Mouse (Mus musculus): Measurements from ENCODE around the gene D630045J12Rik.

The D630045J12Rik gene

DNA sequence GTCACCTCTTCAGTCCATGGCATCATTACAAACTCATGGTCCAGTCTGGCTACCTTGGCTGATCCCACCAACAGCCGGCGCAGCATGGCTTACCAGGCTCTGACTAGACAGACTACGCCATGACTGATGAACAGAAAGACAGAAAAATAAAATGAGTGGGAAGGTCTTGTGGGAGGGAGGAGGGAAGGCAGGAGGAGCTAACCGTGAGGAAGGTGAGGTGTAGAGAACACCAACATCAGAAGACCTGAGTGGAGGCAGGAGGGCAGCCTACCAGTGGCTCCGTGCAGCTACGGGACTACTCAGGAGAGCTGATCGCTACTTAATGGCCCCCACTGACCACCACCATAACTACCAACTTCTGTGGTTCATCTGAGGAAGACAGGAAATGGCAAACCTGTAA, 60.9 kb downstream of the D630045J12Rik start:
- no peak for DNase-seq (ENCODE audit: low spot score)

DNA sequence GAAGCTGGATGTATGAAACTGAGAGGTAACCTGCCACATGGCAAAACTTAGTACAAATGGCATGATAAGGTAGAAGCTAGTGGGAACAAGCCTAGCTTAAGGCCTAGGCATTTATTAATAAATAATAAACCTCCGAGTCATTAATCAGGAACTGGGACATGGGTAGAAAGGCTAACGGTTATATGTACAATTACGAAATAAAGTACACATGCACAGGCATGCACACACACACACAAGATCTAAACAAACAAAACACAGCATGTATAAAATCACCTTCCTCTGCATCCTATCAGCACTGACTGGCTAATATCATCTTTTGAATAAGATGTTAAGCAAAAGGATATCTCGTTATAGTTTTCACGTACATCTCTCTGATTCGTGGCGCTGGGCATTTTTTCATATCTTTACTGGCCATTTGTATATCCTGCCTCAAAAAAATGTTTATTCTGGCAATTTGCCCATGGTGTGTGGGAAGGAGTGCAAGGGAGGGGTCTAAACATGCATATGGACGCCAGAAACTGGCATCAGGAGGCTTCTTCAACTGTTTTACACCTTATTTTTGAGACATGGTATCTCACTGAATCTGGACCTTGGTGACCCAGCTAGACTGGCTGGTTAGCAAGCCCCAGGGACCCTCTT, 67.4 kb downstream of the D630045J12Rik start:
- no peak for DNase-seq (ENCODE audit: low spot score)

DNA sequence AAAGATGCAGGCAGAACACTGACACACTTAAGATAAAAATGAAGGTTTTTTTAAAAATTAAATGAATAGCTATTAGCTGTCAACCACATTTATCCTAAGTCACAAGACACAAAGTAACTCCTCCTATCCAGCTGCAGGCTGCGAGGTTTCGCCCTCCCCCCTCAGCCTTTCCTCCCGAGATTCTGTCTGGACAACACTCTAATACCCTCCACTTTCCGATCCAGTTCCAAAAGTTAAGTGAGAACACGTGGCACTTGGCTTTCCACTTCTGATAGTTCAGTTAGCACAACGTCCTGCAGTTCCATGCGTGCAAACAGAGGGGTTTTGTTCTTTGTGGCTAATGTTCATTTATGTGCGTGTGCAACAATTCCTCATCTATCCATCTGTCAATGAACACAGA, 69.0 kb downstream of the D630045J12Rik start:
- DNase-seq (ENCODE audit: low spot score): no peak

DNA sequence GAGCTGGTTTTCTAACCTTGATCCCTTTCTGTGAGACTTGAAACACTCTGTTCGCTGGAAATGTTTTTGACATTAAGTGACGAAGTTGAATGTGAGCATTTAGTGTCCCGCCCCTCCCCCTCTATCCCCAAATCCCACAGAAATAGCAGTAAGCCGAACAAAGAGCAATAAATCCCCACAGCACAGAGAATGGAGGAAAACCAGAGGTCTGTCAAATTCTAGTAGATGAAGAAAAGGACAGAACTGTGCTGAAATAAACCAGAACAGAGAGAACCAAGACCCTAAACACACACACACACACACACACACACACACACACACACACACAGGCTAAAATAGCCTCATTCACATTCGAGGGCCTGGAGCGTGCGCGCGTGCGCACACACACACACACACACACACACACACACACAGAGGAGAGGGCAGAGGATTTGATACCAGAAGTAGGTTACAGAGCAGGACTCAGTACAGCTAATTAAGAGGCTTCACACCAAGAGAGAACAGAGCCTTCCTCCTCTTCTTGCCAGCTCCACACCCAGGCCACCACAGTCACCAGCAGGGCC, 72.0 kb downstream of the D630045J12Rik start:
- no peak for DNase-seq (ENCODE audit: low spot score)

DNA sequence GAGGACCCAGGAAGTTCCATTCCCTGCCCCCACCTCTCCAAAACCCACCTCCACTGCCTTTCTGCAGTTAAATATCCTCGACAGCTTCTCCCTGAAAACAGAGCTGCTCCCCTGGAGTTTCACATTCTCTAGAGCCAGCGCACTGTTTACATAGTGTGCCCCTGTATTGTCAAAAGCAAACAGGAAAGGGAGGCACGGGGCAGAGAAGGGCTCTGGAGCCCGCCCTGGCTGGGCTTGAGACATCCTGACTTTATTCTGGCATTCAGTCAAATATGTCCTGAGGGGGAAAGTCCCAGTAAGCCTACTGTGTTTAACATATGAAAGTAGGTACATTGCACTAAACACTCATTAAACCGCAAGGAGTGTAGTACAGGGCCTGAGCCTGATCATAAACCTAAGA, 73.1 kb downstream of the D630045J12Rik start:
- no peak for DNase-seq (ENCODE audit: low spot score)

DNA sequence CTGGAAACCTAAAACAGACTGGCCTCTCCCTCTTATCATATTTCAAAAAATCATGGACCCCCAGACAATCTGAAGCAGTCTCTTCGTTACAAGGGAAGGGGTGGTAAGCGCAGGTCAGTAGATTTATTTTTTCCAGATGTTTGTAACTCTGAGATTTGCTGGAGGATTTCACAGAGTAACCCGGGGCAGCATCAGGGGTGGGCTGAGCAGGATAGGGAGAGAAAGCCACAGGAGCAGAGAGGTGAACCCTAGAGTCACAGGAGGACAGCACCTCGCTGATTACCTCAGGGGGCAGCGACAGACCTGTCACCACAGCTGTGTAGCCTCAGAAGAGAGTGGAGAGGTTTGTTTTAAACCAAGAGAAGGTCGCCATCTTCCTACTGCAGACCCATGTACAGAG, 88.4 kb downstream of the D630045J12Rik start:
- DNase-seq (ENCODE audit: low spot score): no peak

DNA sequence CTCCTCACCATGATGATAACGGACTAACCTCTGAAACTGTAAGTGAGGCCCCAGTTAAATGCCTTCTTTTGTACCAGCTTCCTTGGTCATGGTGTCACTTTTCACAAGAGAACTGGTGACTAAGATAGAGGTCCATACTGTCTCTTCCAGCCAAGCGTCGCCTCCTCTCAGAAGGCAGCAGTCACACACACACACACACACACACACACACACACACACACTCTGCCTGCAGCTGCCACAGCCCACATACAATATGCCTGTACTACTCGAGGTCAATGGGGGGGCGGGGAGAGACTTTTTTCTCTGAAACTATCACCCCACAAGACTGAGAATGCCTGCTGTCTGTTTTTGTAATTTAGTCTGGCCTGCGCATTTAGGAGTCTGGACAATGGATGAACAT, 89.1 kb downstream of the D630045J12Rik start:
- DNase-seq (ENCODE audit: low spot score): no peak

DNA sequence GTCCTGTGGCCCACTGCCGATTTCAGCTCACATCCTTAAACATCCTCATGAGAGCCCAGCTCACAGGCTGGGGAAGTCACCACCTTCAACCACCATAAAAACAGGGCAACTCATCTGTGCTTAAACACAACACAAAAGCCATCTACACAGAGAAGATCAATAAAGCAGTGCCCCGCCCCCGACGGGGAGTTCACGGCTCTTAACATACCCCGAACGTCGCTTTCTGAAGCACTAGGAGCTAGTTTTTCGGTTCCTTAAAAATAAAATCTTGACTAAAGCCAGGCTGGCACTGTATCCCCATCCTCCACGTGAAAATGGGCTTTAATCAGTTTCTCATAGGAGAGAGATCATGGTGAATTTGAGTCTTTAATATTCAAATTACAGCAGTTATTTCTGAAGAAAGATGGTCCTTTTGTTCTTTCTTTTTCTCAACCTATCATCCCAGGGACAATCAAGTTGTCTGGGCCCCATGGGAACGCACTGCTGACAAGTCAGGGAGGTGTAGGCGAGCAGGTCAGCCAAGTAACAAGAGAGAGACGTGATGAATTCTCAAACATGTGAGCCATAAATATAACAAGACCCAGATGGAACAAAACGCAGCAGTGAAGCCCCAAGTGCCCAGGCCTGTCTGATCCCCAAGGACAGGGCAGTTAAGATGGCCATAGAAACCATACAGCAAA, 90.8 kb downstream of the D630045J12Rik start:
- no peak for DNase-seq (ENCODE audit: low spot score)

DNA sequence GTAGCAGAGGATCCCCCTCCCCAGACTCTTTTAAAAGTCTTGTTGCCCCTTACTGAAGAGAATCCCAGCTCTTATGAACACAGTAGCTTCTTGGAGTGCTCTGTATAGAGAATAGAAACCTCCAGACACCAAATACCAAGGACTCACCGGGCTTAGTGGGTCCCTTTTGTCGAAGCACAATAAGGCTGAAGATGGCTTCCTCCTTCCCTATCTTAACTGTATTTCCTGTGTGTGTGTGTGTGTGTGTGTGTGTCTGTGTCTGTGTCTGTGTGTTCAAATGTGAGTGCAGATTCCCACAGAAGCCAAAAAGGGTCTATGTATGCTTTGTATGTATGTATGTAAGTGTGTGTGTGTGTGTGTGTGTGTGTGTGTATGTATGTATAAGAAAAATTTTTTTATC, 93.3 kb downstream of the D630045J12Rik start:
- DNase-seq (ENCODE audit: low spot score): no peak

DNA sequence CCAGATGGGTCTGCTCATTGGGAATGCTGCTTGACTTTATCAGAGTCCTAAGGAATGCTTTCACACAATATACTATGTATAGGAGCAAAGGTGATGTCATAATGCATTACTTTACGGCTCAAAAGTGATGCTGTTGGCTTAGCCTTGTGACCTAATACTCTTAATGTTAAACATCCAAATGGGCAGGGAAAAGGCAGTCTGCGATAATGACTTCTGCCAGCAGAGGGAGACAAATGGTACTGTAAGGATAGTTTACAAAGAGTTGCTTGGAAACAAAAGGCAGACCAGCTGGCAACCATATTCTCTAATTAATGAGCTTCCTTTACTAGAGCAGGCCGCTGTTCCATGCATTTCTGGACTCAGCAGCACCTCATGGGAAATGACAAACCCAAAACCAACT, 93.7 kb downstream of the D630045J12Rik start:
- DNase-seq (ENCODE audit: low spot score): peak; percentile 99

DNA sequence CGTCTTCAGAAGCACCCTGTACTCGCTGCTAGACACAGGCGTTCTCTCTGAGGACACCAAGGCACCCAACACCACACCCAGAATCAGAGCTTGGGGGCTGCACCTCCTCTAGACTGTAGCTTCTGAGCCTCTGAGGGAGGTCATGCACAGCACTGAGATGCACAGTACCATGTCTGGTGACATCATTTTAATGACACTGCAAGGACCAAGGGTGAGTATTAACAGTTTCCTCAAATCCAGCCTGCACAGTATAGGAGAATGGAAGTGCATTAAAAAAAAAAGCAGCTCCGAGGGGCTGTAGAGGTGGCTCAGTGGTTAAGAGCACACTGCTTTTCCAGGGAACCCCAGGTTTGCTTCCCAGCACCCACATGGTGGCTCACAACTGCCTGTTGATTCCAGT, 94.2 kb downstream of the D630045J12Rik start:
- DNase-seq (ENCODE audit: low spot score): no peak

DNA sequence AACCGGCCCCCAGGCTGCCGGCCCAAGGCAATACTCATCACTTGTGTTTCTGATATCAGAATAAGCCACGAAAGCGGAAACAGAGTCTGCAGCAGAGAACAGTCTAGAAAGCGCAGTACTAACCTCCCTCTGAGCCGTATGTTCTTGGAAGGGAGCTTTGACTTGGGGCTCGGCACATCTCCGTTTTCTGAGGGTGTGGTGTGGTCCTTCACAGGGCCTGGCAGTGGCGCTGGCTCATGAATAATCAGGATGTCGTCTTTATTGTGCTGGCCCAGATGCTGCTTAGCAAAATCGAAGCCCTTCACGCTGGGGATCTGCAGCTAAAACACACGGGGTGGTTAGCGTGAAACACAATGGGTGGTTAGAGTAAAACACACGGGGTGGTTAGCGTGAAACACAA, 95.9 kb downstream of the D630045J12Rik start:
- no peak for DNase-seq (ENCODE audit: low spot score)

DNA sequence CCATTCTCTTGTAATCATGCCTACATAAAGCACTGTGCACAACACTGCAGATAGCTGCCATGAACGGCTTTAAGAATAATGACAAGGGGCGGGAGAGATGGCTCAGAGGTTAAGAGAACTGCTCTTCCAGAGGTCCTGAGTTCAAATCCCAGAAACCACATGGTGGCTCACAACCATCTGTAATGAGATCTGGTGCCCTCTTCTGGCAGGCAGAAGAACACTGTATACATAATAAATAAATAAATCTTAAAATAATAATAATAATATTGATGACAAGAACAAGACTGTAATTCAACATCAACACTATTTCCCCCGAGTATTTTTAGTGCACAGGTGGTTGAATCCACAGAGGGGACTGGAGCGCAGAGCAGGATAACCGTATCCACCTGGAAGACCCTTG, 97.6 kb downstream of the D630045J12Rik start:
- DNase-seq (ENCODE audit: low spot score): no peak

DNA sequence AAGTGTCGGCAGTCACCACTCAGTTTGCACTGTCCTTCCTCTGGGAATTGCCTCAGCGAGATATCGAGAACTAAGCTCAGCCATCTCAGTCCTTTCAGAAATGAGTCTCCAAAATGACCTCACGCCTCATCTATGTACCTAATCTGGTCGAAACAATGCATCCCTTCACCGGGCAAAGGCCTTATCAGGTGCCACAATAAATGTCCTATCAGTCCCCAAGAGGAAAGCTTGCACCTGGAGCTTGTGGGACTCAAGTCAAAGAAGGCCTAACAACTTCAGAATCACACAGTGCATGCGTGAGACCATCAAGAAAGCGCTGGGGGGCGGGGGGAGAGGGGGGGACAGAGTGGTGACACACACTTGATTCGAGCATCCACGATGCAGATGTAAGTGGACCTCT, 101.5 kb downstream of the D630045J12Rik start:
- DNase-seq (ENCODE audit: low spot score): no peak

DNA sequence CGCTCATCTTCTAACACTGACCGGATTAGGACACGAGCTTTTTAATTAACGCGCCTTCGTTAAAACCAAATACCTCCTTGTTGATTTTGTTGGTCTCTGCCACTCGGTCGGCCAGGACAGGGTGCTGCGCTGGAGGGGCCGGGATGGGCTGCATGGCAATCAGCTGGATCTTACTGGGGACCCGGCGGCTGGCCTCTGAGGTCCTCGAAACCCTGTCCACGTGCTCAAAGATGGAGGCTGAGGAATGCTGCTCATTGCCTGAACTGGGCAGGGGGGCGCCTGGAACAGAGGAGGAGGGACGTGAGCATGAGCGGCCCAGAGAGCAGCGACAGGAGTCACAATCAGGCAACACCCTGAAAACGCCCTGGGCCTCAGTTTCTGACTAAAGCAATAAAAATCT, 104.3 kb downstream of the D630045J12Rik start:
- DNase-seq (ENCODE audit: low spot score): no peak

DNA sequence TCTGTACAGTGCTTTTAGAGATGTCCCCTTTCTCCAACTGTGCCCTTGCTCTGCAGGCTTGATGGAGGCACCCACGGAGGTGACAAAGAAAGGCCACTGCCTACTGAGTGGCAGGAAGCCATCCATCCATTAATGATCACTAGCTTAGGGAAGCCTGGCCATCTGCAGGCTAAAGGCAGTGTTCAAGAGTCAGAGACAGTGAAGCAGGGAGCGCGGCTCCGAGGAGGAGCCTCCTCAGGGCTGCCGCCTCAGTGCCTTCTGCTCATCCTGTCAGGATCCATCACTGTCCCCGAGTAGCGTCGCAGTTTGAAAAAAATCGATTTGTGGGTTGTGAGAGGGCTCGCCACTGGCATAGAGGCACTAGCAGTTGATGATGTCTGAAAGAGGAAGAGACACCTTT, 105.2 kb downstream of the D630045J12Rik start:
- no peak for DNase-seq (ENCODE audit: low spot score)

DNA sequence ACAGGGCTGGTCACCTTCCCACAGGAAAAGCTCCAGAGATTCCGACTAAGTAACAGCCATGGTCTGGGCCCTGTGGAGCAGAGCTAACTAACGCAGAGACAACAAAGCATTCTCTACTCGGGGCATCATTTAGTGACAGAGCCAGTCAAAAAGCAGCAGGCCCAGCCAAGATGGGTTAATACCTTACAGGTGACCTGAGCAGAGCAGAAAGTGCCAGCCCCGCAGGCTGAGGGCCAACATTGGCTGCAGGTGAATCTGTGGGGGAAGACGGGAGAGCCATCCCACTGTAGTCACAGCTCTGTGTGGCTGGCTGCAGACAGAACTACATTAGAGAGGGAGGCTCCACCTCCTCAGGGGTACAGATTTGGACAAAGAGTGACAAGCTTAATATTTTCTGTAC, 106.5 kb downstream of the D630045J12Rik start:
- DNase-seq (ENCODE audit: low spot score): no peak

DNA sequence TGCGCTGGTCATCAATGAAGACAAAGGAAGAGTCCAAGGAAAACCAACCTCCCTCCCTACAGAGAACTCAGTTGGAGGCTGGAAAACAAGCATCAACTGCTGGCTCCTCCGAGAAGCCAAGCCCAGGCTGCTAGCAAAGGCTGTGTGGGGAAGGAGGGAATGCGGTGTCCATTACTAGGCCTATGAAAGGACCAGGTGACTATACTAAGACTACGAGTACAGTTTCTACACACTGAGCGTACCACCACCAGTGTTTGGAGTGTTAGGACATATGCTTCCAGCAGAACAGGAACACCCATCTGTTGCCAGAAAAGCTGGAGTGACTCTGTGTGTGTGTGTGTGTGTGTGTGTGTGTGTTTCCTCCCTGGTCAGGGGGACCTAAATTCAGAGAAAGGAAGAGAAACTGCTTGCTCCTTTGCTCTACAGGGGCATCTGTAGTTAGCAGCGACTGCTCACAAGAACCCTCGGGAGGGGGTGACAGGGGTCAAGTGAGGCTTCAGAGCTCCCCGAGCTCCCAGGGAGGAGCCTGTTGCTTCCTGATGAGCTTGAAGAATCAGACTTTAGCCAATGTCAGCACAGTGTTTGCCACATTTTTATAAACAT, 108.2 kb downstream of the D630045J12Rik start:
- DNase-seq (ENCODE audit: low spot score): peak; percentile 63

DNA sequence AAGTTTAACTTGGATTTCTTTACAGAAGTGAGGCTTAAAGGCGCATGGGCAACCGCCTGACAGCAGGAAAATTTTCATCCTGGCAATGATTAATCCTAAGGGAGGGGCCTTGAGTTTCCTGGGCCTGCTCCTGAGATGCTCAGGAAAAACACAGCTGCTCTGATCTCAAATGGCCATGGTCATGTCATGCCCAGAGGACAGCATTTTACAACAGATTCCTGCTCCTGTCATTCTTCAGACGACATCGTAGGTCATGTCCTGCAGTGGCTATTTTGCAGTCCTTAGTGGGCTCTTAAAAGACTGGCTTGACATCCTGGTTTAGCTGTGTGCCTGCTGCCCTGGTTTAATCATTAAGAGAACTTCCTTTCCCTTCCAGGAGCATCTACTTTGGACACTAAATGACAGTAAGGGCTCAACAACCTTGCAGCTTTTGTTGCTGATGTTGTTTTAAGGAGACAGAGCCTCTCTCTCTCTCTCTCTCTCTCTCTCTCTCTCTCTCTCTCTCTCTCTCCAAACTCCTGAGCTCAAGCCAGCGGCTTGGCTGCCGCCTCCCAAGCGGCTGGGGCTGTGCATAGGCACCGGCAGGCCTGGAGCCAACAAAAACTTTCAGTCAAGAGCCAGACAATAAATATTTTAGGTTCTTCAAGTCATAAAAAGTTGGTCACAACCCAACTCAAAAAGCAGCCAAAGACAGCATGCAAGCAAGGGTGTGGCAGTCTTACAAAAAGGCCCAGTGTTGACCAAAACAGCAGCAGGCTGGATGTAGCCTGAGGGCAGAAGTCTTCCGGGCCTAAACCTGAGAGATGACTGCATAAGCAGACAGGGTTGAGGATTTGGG, 109.4 kb downstream of the D630045J12Rik start:
- no peak for DNase-seq (ENCODE audit: low spot score)

DNA sequence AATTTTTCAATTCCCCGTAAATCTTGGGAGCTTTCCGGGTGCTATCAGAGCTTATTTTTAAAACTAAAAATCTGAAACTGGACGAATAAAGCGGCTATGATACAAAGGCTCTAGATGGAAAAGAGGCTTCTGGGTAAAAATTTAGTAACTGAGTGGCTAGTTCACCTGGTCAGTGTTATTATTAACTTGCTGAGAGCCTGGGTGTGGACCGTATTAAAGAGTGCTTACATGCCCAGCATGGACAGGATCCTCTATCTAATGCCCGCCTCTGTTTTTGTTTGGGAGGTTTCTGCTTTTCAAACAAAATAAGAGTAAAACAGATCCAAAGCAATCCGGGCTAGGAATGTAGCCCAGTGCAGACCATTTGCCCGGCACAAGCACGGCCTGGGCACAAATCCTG, 113.4 kb downstream of the D630045J12Rik start:
- DNase-seq (ENCODE audit: low spot score): no peak

DNA sequence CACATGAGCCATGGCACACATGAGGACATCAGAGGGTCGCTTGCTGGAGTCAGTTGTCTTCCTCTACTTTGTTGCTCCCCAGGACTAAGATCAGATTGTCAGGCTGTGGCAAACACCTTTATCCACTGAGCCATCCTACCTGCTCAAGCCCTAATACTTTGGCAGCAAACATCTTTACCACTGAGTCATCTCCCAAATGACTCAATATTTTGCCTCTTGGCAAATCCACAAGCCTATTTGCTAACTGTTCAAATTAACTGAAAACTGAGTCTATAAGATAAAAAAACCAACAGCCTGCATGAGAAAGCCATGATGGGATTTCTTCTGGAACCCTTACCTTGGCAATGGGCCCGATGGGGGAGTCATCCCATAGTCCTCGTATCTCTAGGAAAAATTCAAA, 114.7 kb downstream of the D630045J12Rik start:
- DNase-seq (ENCODE audit: low spot score): no peak

DNA sequence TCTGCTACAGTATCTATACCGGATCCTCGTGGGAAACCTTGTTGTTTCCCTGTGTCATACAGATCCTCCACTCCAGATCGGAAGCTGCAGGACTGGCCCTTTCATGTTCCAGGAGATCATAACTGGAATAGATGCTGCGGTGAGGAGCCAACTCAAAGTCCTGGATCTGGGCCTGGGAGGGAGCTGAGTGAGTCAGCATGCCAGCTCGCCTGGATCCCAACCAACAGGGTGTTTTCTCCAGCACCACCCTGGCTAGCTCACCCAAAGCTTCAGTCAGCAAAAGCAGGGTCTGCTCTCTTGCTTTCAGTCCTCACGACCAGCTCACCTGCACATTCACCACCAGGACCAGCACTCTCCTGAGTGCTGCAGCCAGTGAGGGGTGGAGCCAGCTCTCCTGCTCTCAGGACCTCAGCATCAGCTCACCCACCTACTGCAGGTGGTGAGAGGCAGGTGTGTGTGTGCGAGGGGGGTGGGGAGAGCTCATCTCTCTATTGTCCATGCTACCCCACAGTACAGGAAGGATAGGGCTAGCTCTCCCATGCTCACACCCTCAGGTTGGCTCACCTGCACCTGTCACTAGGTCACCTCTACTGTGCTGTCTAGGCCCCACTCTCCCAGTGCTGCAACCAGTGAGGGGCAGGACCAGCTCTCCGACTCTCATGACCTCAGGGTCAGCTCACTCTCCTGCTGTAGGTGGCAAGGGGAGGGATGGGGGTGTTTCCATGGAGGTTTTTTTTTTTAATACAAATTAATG, 118.8 kb downstream of the D630045J12Rik start:
- peak; percentile 44 for DNase-seq (ENCODE audit: low spot score)

All from layer of hippocampus, adult 9-10 months (tissue).